Mouse (Mus musculus) limb, embryonic 12.5 days (tissue): ENCODE measurements at regions not wholly inside any gene's neighbourhood (a gene's known extent, or its start where the extent isn't known, plus 50 kb on each side); places are given as distances from the start of the nearest gene placed in this dataset.

ENCODE experiments used
- ATAC-seq: fragments of 200-750 bp; cut with Nextera tagmentation; 2 replicates; pipeline ENCODE4 v1.8.0; 2017; ENCODE audit warnings: low read depth, moderate TSS enrichment; ENCODE audit not compliant: insufficient number of reproducible peaks, insufficient read depth, low FRiP score, low TSS enrichment
- H3K27ac ChIP-seq: fragments of 300-500 bp; sonication (generic); 2 replicates; pipeline ENCODE4 v1.5.1; 2016; ENCODE audit warnings: mild to moderate bottlenecking, moderate library complexity
- H3K27me3 ChIP-seq: fragments of 300-500 bp; sonication (generic); 2 replicates; pipeline ENCODE4 v1.6.1; 2016; ENCODE audit warnings: mild to moderate bottlenecking, moderate library complexity
- H3K36me3 ChIP-seq: fragments of 300-500 bp; sonication (generic); 2 replicates; pipeline ENCODE4 v1.6.1; 2016; ENCODE audit warnings: mild to moderate bottlenecking, moderate library complexity
- H3K4me1 ChIP-seq: fragments of 300-500 bp; sonication (generic); replicated peaks from 2 replicates; pipeline ENCODE4 v1.6.1; 2016
- H3K4me2 ChIP-seq: fragments of 300-500 bp; sonication (generic); 2 replicates; pipeline ENCODE4 v1.6.1; 2016; ENCODE audit warnings: mild to moderate bottlenecking, moderate library complexity
- H3K4me3 ChIP-seq: fragments of 300-500 bp; sonication (generic); replicated peaks from 2 replicates; pipeline ENCODE4 v1.5.1; 2016; ENCODE audit warnings: mild to moderate bottlenecking
- H3K9ac ChIP-seq: fragments of 300-500 bp; sonication (generic); replicated peaks from 2 replicates; pipeline ENCODE4 v1.6.1; 2016; ENCODE audit warnings: mild to moderate bottlenecking, moderate library complexity
- H3K9me3 ChIP-seq: fragments of 300-500 bp; sonication (generic); 2 replicates; pipeline ENCODE4 v1.6.1; 2016; ENCODE audit warnings: mild to moderate bottlenecking, moderate library complexity
- WGBS: fragments of 180-500 bp; shearing (Covaris S2); methylation state at CpG from one replicate; pipeline ENCODE4 v1.1.7; 2016; 5-methylcytosine and 5-hydroxymethylcytosine counted together

DNA sequence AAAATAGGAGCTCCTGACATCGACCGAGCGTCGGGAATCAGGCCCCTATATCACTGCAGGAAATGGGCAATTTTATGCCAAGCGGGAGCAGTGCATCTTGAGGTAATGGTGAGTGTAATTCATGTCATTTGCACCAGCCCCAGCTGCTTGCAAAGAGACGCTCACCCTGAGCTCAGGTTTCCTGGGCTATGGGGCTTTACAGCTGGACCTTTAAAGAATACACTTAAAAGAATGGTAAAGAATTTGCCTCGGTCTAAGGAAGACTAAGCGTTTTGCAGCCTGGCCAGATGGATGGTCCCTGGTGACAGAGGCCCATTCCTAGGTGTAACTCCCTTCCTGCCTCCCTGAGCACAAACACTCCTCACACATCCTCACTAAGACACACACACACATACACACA lies 194.2 kb downstream of the Ajap1 start:
- no peaks in the 10 kb centered on the region for H3K36me3 ChIP-seq
- no peak overlapping the region for H3K4me3 ChIP-seq
- 14% methylated on average over 8 of the region's 8 CpGs for WGBS
- H3K27me3 ChIP-seq = no peaks in the 10 kb centered on the region; the same call in 1 of the 2 replicates
- ATAC-seq = no peak
- peaks cover 4% of the 10 kb centered on the region; the same call in 1 of the 2 replicates for H3K9me3 ChIP-seq
- no peak overlapping the region for H3K27ac ChIP-seq
- no peak overlapping the region for H3K4me2 ChIP-seq
- peaks cover 6% of the 10 kb centered on the region for H3K4me1 ChIP-seq
- H3K9ac ChIP-seq = no peak overlapping the region

DNA sequence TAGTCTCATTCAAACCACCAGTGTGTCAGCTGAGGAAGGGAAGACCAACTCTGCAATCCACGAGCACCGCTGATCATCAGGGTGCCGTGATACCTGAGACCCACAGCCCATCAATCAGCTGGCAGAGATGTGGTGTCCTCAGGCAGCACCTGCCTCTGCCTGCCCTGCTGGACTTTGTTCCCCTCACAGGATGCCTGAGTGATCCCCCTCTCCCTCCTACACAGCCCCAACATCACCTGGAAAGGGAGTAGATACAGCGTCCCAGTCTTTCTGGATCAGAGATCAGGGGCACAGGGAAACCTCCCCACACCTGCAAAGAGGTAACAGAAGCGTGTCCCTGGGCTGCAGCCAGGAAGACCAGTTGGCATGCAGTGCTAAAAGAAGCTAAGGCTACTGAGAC lies 198.4 kb downstream of the Ajap1 start:
- Histone ChIP-seq H3K9ac (no peak overlapping the region), H3K36me3 (no peaks in the 10 kb centered on the region), H3K27me3 (no peaks in the 10 kb centered on the region; the same call in 1 of the 2 replicates), H3K4me2 (no peak overlapping the region), H3K4me1 (peaks cover 6% of the 10 kb centered on the region; the same call in 1 of the 2 replicates), H3K9me3 (peaks cover 14% of the 10 kb centered on the region; the same call in 1 of the 2 replicates), H3K4me3 (no peak overlapping the region), H3K27ac (no peak overlapping the region)
- WGBS = 78% methylated on average over 5 of the region's 5 CpGs
- ATAC-seq = no peak

- H3K9ac ChIP-seq = no peak overlapping the region
- no peak overlapping the region for H3K27ac ChIP-seq
- no peaks in the 10 kb centered on the region for H3K27me3 ChIP-seq
- ATAC-seq = no peak
- 78% methylated on average over 5 of the region's 5 CpGs for WGBS
- H3K4me2 ChIP-seq = no peak overlapping the region
- no peaks in the 10 kb centered on the region for H3K9me3 ChIP-seq
- no peaks in the 10 kb centered on the region for H3K36me3 ChIP-seq
- no peak overlapping the region for H3K4me3 ChIP-seq
- H3K4me1 ChIP-seq = peaks cover 5% of the 10 kb centered on the region
Measured at GRCm38 (mm10) chr4:153276571-153276970, 206.0 kb downstream of the Ajap1 start.

DNA sequence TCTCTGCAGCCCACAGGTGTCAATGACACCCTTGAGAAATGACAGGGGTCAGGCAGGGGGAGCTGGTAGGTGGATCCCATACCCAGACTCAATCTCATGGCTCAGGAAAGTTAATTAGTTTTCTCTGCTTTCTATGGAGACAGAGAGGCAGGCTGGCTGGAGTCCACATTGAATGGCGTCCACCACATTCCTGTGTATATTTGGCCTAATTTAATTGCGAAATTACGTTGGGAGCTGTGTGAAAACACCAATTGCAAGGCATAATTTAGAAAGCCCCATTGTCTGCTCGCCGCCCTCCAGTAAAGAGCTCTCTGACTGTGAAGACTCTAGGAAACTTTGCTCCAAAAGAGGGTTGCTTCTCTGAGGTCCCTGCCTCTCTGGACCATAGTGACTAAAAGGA lies 211.2 kb downstream of the Ajap1 start:
- ATAC-seq = no peak
- no peak overlapping the region for H3K4me3 ChIP-seq
- H3K36me3 ChIP-seq = no peaks in the 10 kb centered on the region
- WGBS = 59% methylated on average over 5 of the region's 5 CpGs
- H3K9me3 ChIP-seq = no peaks in the 10 kb centered on the region
- H3K27ac ChIP-seq = no peak overlapping the region
- H3K9ac ChIP-seq = no peak overlapping the region
- no peak overlapping the region for H3K4me2 ChIP-seq
- H3K4me1 ChIP-seq = peaks cover 11% of the 10 kb centered on the region
- H3K27me3 ChIP-seq = peaks cover 10% of the 10 kb centered on the region

DNA sequence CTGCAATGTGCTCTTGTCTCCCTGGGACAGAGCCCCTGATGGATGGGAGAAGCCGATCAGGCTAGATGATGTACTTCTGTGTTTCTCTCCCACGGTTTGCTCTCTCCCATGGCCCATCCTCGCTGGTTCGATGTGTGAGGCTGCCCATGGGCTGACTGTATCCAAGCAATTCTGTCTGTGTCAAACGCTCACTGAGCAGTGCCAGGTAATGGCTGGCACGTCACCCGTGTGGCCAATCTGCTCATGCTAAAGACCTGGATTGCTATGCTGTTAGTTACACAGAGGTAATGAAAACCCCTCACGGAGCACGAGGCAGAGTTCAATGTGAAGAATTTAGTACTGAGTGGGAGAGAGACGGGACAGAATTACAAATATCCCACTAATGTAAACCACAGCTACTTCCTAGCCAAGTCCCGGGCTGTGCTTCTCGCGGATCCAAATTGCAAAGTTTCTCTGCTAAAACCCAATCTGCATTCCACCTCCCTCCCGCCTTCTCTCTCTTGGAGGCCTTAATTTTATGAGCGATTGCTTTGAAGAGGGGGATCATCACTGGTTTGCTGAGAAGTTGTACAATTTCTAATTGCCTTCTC lies 219.3 kb downstream of the Ajap1 start:
- H3K9me3 ChIP-seq = peaks cover 8% of the 10 kb centered on the region
- no peak for ATAC-seq
- no peaks in the 10 kb centered on the region for H3K4me1 ChIP-seq
- no peak overlapping the region for H3K9ac ChIP-seq
- no peak overlapping the region for H3K27ac ChIP-seq
- no peak overlapping the region for H3K4me3 ChIP-seq
- no peaks in the 10 kb centered on the region for H3K36me3 ChIP-seq
- WGBS = 64% methylated on average over 15 of the region's 15 CpGs
- H3K27me3 ChIP-seq = no peaks in the 10 kb centered on the region; the same call in none of the 2 replicates
- no peak overlapping the region for H3K4me2 ChIP-seq

DNA sequence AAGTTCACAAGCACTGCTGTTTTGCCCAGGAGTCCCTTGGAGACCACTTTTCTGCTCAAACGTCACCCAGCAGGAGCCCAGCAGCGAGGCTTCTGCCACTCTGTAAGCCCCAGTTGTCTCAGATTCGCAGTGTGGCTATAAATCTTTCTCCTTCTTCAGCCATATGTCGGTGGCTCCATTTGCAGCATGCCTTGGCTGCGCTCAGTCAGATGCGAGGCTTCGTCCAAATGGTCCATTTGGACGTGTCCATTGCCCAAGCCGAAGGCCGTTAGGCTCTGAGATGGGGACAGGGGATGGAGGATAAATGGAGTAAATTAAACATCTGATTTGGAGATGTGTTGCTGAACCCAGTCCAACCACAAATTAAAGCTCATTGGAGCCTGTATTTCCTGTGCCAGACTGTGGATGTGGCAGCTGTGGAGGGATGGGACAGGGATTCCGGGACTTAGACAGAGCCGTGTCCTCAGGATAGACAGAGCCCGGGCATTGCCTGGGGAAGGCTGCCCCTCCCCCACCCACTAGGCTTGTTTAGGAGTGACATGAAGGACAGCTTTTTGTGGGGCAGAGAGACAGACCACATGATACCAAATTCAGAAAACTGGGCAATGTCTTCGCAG lies 221.6 kb downstream of the Ajap1 start:
- Histone ChIP-seq H3K9ac (no peak overlapping the region), H3K27ac (no peak overlapping the region), H3K27me3 (no peaks in the 10 kb centered on the region; the same call in 1 of the 2 replicates), H3K4me1 (0 out of 2 replicates have a peak, but pooled peaks cover 3% of the 10 kb centered on the region), H3K4me2 (no peak overlapping the region), H3K9me3 (peaks cover 8% of the 10 kb centered on the region), H3K4me3 (no peak overlapping the region), H3K36me3 (no peaks in the 10 kb centered on the region)
- 56% methylated on average over 14 of the region's 14 CpGs for WGBS
- ATAC-seq = no peak

DNA sequence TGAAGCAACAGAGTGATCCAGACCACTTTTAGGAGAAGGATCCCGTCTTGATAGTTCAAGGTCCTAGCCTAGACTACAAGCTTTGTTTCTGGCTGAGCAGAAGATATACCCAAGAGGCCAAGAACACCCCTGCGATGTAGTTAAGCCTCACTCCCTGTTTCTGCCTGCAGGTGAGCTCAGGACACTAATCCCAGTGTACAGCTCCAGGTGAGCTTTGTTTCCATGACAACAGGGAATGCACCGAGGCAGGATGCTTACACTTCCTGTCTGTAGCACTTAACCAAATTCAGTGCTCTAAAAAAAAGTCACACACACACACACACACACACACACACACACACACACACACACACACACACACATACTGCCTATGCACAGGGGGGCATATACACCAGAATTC lies 230.7 kb downstream of the Ajap1 start:
- Histone ChIP-seq H3K27me3 (no peaks in the 10 kb centered on the region; the same call in 1 of the 2 replicates), H3K4me1 (no peaks in the 10 kb centered on the region), H3K36me3 (no peaks in the 10 kb centered on the region), H3K9me3 (no peaks in the 10 kb centered on the region), H3K4me3 (no peak overlapping the region), H3K27ac (no peak overlapping the region), H3K9ac (no peak overlapping the region), H3K4me2 (no peak overlapping the region)
- WGBS = 60% methylated on average over 3 of the region's 3 CpGs
- ATAC-seq = no peak

DNA sequence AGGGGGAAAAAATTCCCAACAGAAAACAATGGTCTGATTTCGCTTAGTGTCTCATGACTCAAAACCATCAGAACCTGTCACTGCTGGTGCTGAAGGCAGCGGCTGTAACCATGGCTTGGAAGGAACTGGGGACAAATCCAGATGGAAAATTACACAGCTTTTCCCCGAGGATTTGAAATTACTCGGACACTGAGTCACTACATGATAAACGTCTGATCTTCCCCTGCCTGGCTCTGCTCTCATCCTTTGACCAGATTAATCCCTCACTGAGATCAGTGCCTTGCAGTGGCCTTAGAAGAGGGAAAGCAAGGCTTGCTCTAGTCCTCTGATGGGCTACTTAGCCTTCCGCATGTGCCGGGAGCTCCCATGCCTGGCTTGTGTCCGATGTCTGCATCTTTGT lies 231.3 kb downstream of the Ajap1 start:
- WGBS = 70% methylated on average over 8 of the region's 8 CpGs
- Histone ChIP-seq H3K4me3 (no peak overlapping the region), H3K9ac (no peak overlapping the region), H3K36me3 (no peaks in the 10 kb centered on the region), H3K4me1 (no peaks in the 10 kb centered on the region), H3K9me3 (no peaks in the 10 kb centered on the region), H3K4me2 (no peak overlapping the region), H3K27me3 (no peaks in the 10 kb centered on the region; the same call in 1 of the 2 replicates), H3K27ac (no peak overlapping the region)
- no peak for ATAC-seq

DNA sequence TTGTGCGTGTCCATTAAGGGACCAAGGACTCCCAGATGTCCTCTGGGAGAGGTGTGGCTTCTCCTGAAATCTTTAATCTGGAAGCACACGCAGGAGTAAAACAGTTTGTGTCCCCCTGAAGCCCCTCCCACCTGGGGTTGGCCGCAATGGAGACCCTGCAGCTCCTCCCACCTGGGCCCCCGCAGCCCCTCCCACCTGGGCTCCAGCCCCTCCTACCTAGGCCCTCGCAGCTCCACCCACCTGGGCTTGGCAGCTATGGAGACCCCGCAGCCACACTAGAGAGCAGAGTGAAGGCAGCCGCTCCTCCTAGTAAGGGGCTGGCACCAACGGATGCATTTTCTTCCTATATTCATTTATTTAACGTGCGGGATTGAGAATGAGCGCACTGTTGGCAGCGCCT lies 245.9 kb downstream of the Ajap1 start:
- Histone ChIP-seq H3K9me3 (peaks cover 8% of the 10 kb centered on the region; the same call in 1 of the 2 replicates), H3K4me3 (no peak overlapping the region), H3K27me3 (no peaks in the 10 kb centered on the region), H3K4me2 (no peak overlapping the region; the same call in 1 of the 2 replicates), H3K9ac (no peak overlapping the region), H3K27ac (no peak overlapping the region), H3K4me1 (peaks cover 14% of the 10 kb centered on the region; the same call in 1 of the 2 replicates), H3K36me3 (no peaks in the 10 kb centered on the region)
- WGBS = 9% methylated on average over 12 of the region's 12 CpGs
- peak; percentile 60; the same call in 1 of the 2 replicates for ATAC-seq

DNA sequence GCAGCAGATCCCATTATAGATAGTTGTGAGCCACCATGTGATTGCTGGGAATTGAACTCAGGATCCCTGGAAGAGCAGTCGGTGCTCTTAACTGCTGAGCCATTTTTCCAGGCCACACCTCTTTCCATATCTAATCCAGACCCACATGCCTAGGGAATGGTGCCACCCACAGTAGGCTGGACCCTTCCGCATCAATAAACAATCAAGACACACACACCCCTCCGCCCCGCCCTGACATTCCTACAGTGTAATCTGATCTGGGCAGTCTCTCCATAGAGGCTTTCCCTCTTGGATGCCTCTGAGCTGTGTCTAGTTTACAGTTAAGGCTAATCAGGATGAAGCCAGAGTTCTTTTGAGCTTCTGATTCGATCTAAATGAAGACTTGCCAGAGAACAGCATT lies 248.8 kb downstream of the Ajap1 start:
- Histone ChIP-seq H3K9me3 (peaks cover 8% of the 10 kb centered on the region; the same call in 1 of the 2 replicates), H3K4me3 (no peak overlapping the region), H3K4me1 (peaks cover 41% of the 10 kb centered on the region), H3K9ac (no peak overlapping the region), H3K27ac (no peak overlapping the region), H3K4me2 (no peak overlapping the region), H3K36me3 (no peaks in the 10 kb centered on the region), H3K27me3 (peaks cover 4% of the 10 kb centered on the region; the same call in 1 of the 2 replicates)
- 70% methylated on average over 5 of the region's 5 CpGs for WGBS
- ATAC-seq = no peak

DNA sequence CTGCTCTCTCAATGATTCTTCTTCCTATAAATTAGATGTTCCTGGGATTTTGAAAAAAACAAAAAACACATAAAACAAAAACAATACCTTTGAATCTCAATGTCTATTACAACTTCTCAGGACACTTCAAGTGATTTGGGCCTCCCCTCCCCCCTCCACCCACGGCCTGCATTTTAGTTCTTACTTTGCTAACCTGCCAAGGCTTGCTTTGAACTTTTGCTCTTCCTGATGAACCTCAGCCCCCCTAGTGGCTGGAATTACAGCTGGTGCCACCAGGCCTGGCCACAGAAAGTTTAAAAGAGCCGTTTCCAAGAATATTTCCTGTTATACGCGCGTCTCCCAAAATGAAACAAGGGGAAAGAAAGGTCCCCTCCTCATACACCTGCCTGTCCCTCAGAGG lies 253.4 kb downstream of the Ajap1 start:
- peaks cover 52% of the 10 kb centered on the region for H3K4me1 ChIP-seq
- H3K4me2 ChIP-seq = no peak overlapping the region
- peaks cover 6% of the 10 kb centered on the region; the same call in 1 of the 2 replicates for H3K27me3 ChIP-seq
- H3K36me3 ChIP-seq = no peaks in the 10 kb centered on the region
- WGBS = 37% methylated on average over 5 of the region's 5 CpGs
- H3K4me3 ChIP-seq = no peak overlapping the region
- H3K27ac ChIP-seq = no peak overlapping the region
- no peak overlapping the region for H3K9ac ChIP-seq
- ATAC-seq = no peak
- peaks cover 8% of the 10 kb centered on the region; the same call in 1 of the 2 replicates for H3K9me3 ChIP-seq
